Mouse (Mus musculus) neural tube, embryonic 10.5 days (tissue): ENCODE measurements at regions not wholly inside any gene's neighbourhood (a gene's known extent, or its start where the extent isn't known, plus 50 kb on each side); places are given as distances from the start of the nearest gene placed in this dataset.
"Not testable (repeated sequence)": the region's sequence is repeated elsewhere in the genome, so short reads cannot be mapped to it uniquely, and the experiment has no call there.

Experiments used
- DNase-seq: peaks from one replicate; pipeline ENCODE4 v3.0.0-alpha.2; 2017; ENCODE audit warnings: low spot score; ENCODE audit errors: extremely low spot score

- DNase-seq: no peak
Observed at GRCm38 (mm10) chr12:8070788-8071187, 93.3 kb downstream of the Apob start.

- no peak for DNase-seq
Observed at GRCm38 (mm10) chr12:8071286-8071685, 93.8 kb downstream of the Apob start.

GRCm38 (mm10) chr12:8076010-8076540 lies 98.6 kb downstream of the Apob start:
- no peak for DNase-seq

GRCm38 (mm10) chr12:8077346-8077745 lies 99.9 kb downstream of the Apob start:
- DNase-seq: no peak

- DNase-seq: no peak
Observed at GRCm38 (mm10) chr12:8078046-8078445, 100.6 kb downstream of the Apob start.

GRCm38 (mm10) chr12:8082688-8083661 lies 105.5 kb downstream of the Apob start:
- no peak for DNase-seq

GRCm38 (mm10) chr12:8087958-8088357 lies 110.5 kb downstream of the Apob start:
- DNase-seq: no peak

GRCm38 (mm10) chr12:8089423-8090278 lies 112.2 kb downstream of the Apob start:
- no peak for DNase-seq

GRCm38 (mm10) chr12:8090279-8090626 lies 112.8 kb downstream of the Apob start:
- DNase-seq: no peak

GRCm38 (mm10) chr12:8093437-8093836 lies 114.5 kb upstream of the Ldah start:
- DNase-seq: no peak

GRCm38 (mm10) chr12:8095946-8096345 lies 112.0 kb upstream of the Ldah start:
- DNase-seq: no peak

- not testable (repeated sequence) for DNase-seq
Observed at GRCm38 (mm10) chr12:8098395-8098794, 109.5 kb upstream of the Ldah start.

GRCm38 (mm10) chr12:8099114-8099513 lies 108.8 kb upstream of the Ldah start:
- no peak for DNase-seq

- DNase-seq: peak; percentile 42
Observed at GRCm38 (mm10) chr12:8099821-8100220, 108.1 kb upstream of the Ldah start.

- DNase-seq: no peak
Observed at GRCm38 (mm10) chr12:8101837-8102236, 106.1 kb upstream of the Ldah start.

- no peak for DNase-seq
Observed at GRCm38 (mm10) chr12:8103259-8103658, 104.6 kb upstream of the Ldah start.

- peak; percentile 15 for DNase-seq
Observed at GRCm38 (mm10) chr12:8107137-8107536, 100.8 kb upstream of the Ldah start.

GRCm38 (mm10) chr12:8109203-8109770 lies 98.6 kb upstream of the Ldah start:
- no peak for DNase-seq

- DNase-seq: no peak
Observed at GRCm38 (mm10) chr12:8109876-8110275, 98.0 kb upstream of the Ldah start.

GRCm38 (mm10) chr12:8110297-8110696 lies 97.6 kb upstream of the Ldah start:
- no peak for DNase-seq

GRCm38 (mm10) chr12:8111484-8111883 lies 96.4 kb upstream of the Ldah start:
- DNase-seq: no peak

- DNase-seq: no peak
Observed at GRCm38 (mm10) chr12:8155566-8155965, 52.3 kb upstream of the Ldah start.
